Mouse (Mus musculus): ENCODE data around the gene Nkiras1. TPM values are rescaled to one million over a fixed set of nuclear protein-coding genes. Genes with fewer than 3 reads are reported as not detected.

Nkiras1 gene
- polyA plus RNA-seq (2015; fragmentation: Nextera tagmentation; extraction: Ambion mirVana), result 8.8 TPM in 2 replicates

GRCm38 (mm10) chr14:18270529-18271441 is at the start of gene Nkiras1, which contains the start of gene Rpl15:
Nkiras1 (plus strand) TSS chr14:18271136.
Rpl15 (minus strand) TSS chr14:18271391.

GRCm38 (mm10) chr14:18238750-18239731 is 31.9 kb upstream of the Nkiras1 start, which contains the start of gene Nr1d2:
Nr1d2 (minus strand) TSS chr14:18239127.

GRCm38 (mm10) chr14:18331693-18332131 is 60.8 kb downstream of the Nkiras1 start, which contains the start of gene Ube2e1:
Ube2e1 (minus strand) TSS chr14:18331859.

Other genes starting within 250 kb of the Nkiras1 start
- 2.9 and 4.0 TPM in 2 replicates for gene Nr1d2, start 32.0 kb upstream of the Nkiras1 start, polyA plus RNA-seq (2015; fragmentation: Nextera tagmentation; extraction: Ambion mirVana)
- gene Rpl15, start 255 bp downstream of the Nkiras1 start, polyA plus RNA-seq (2015; fragmentation: Nextera tagmentation; extraction: Ambion mirVana), result 392 and 401 TPM in 2 replicates
- gene Ube2e1, start 60.7 kb downstream of the Nkiras1 start, polyA plus RNA-seq (2015; fragmentation: Nextera tagmentation; extraction: Ambion mirVana), result 51.8 and 61.5 TPM in 2 replicates